Mouse (Mus musculus): ENCODE results near the gene Hecw2.

Gene Hecw2

DNA sequence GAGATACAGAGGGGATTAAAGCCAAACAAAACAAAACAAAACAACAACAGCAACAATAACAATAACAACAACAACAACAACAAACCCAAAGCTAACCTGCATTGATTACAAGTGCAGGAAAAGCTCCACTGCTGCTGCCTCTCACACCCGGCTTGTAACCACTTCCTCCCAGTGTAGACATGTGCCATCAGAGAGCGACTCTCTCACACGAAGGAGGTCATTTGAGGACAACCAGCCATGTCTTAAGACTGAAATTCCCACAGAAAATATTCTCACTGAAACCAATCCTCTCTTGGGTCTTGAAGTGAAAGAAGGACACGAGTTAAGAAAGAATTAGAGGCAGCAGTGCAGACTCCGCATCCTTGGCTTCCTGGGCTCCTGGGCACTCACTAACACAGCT is 319.0 kb downstream of the Hecw2 start:
- DNase-seq, result no peak

DNA sequence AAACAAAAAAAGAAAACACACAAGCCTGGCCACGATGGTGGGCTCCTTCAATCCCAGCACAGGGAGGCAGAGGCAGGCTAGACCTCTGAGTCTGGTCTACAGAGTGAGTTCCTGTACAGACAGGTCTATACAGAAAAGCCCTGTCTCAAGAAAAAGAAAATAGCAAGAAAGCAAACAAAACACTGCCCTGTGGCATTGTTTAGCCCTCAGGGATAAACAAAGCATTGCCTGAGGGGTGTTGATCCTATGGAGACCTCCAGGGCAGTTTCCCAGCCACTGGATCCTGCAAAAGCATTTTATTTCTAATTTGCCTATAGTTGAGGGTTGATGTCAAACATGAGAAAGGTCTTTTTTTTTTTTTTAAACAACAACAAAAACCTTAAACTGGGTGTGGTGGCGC is 327.7 kb downstream of the Hecw2 start:
- DNase-seq, result no peak

DNA sequence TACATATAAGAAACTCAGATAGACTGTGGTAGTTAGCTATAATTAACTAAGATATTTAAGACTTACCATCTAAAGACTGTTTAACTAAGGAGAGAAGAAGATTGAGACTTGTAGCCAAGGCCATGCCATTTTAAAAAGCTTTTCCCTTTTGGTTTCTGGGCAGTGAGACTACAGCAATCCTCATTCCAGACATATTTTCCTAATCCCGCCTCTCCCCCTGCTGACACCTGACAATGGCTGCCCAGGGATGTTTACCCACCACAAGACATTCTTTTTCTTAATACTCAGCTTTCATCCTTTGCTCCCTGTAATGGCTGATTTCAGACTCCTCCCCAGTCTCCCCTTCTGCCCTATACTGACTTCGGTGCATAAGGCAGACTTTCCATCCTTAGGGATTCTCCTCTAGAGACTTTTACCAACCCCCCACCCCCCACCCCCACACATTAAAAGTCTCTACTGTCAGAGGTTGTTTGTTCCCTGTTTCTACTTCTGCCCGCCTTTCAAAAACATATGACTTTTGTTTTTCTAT is 328.5 kb downstream of the Hecw2 start:
- DNase-seq, result no peak

DNA sequence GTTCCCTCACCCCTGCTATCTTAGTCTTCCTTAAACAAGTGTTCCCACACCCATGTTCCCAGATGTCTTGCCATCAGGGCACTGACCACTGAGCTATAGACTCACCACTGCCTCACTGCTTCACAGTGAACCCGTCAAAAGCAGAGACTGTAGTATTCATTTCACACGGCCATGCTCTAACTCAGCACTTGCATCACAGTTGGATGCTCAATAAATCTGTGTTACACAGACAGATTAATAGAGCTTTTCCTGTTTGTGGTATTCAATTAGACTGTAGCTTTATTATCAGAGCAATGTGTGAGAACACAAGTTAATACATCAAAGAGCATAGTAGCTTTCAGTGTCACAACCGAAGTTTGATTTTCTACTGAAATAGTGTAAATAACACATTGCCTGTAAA is 330.9 kb downstream of the Hecw2 start:
- DNase-seq, result no peak

DNA sequence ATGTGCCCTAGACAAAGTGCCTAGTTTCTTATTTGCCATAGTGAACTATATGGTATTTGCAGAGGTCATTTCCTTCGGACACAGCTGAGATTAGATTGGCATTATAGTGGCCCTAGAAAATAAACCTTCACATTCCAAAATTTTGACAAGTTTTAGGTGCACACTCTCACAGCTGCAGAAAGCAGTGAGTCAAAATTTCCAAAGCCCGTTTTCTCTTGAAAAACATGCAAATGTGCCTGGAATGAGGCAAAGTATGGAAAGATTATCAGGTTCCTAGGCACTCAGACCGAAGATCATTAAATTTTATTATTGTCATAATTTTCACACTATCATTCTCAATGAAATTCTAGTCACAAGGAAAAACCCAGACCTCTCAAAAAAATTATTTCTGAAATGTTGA is 334.4 kb downstream of the Hecw2 start:
- no peak for DNase-seq

DNA sequence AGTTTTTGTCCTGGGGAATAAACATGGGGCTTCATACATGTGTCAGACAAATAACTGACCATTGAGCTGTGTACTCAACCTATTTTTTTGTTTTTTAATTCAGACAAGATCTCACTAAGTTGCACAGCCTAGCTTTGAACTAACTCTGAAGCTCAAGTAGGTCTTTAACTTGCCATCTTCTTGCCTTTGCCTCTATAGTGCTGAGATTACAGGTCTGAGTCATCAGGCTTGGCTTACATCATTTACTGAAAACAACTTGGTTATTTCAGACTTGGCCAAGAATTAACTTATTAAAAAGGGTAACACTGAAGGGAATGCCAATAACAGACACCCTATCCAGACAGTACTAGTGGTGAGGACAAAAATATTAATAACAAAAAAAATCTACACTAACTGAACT is 335.8 kb downstream of the Hecw2 start:
- no peak for DNase-seq

DNA sequence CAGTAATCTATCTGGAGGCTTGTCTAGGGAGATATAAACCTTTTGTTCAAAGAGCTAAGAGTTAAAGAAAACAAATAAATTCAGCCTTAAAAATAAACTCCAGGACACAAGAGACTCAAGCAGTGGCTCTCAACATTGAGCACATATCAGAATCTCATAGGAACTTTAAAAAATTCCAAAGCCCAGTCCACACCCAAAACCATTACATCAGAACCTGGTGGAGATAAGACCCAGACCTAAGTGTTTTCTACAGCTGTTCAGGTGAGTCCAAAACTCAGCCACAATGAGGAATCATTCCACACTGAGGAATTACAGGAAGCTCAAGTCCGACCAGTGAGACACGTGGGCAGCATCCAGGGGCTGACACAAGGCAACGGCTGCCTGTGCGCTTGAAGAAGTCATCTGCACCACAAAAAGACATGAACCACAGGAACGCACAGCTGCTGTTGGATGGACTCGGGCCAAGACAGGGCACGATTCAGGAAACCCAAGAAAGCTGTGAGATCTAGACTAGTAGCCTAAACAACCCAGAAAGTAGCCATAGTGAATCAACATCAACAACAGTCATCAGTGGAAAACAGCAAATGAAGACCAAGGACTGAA is 338.4 kb downstream of the Hecw2 start:
- DNase-seq, result no peak

DNA sequence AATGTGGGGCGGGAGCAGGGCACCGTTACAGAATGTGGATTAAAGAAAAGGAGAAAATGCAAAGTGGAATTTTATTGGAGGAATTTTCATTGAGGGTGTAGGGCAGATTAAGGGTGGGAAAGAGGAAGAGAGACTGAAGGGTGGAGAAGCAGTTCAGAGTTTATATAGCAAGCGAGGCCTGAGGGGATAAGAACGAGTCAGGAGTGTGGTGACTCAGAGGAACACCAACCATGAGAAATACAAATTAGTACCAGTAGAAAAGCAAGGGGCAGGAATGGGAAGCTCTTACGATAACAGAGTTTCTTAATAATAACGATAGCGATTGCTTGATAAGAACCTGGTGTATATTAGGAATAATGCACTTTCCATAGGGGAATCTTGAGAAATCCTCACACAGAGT is 339.2 kb downstream of the Hecw2 start:
- DNase-seq, result no peak

DNA sequence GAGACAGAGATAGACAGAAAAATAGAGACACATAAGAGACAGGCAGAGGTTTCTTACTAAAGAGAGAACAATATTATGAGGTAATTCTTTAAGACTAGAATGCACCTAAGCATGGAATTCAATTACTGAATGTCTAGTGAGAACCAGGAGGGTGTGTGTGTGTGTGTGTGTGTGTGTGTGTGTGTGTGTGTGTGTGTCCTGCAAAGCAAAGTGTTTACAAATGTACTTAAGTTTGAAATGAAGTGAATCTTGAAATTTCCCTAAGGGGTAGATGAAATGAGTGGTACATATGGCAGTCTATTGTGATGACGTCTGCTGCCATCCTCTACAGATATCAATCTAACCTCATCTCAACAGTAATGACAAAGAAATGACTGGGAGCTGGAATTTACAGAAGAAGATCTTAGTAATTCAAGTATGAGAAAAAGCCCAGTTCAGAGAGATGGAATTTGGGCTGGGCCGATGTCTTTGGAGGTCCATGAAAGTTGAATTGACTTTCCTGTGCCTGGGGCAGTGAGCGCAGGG is 342.8 kb downstream of the Hecw2 start:
- no peak for DNase-seq

DNA sequence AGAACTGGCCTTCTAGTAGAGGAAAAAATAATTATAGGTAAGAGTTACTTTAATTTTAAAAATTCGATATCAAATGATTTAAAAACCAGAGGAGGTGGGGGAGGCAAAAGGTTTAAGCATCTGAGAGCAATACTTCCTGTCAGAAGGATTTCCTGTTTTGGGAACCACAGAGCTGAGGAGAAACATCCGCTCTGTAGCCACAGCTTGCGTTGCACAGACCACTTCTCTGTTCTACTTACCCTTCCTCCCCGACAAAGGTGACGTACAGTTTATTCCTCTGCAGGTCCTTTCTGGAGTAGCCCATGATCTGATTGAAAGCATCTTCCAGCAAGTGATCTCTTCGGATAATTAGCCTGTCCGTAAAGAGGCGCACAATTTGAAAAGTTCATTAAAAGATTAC is 343.6 kb downstream of the Hecw2 start:
- DNase-seq, result peak; percentile 43

DNA sequence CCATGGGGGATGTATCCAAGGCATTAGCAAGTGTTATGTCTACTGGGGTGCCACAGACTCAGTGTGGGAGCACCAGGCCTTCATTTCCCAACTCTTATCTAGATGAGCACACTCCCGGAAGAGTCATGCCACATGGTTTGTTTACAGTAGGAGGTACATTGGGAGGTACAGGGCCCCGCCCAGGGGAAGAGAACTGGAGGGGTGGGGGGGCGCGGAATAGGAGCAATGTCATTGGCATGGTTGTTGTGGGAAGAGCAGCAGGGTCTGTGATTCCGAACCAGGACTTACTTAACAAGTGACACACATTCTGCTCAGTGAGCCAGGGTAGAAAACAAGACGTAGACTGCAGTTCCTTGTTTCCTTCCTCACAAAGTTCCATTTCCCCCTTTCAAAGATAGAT is 344.1 kb downstream of the Hecw2 start:
- DNase-seq, result peak; percentile 12

DNA sequence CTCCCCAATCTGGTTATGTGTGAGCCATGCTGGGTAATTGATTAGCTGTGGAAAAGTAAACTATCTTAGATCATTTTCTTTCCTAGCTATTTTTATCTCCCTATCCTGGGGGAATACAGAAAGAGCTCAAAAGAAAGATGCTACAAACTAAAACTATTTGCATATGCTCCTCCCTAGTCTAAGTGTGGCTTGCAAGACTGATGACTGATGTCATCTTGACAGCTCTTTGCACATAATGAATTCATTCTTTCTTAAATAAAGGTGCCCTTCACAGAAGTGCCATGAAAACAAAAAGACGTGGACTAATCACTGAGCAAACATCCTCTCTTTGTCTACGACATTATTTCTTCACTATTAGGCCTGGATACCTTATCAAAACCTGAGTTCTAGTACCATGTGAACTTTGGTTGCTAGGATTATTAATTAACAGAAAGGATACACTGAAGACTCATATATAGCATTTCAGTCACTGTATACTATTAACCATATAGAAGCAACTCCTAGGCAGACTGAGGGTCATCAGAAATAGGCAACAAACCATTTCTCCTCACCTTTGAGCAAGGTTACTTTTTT is 348.2 kb downstream of the Hecw2 start:
- no peak for DNase-seq

DNA sequence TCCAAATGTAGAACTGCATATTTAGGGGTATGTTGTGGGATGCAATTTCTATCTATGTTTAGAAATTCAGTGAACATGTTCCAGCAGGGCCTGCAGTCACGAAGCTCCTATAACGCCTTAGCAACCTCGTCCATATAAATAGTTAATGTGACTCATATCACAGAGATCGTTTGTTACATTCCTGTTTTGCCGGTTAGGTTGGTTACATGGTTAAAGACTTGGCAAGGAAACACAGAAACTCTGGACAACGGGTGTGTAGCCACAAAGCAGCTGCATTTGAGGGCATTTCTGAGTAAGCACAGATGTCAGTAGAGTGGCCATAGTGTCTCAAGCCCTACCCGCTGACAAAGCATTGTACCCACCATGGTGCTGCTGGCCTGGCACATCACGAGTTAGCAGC is 349.1 kb downstream of the Hecw2 start:
- DNase-seq, result no peak

DNA sequence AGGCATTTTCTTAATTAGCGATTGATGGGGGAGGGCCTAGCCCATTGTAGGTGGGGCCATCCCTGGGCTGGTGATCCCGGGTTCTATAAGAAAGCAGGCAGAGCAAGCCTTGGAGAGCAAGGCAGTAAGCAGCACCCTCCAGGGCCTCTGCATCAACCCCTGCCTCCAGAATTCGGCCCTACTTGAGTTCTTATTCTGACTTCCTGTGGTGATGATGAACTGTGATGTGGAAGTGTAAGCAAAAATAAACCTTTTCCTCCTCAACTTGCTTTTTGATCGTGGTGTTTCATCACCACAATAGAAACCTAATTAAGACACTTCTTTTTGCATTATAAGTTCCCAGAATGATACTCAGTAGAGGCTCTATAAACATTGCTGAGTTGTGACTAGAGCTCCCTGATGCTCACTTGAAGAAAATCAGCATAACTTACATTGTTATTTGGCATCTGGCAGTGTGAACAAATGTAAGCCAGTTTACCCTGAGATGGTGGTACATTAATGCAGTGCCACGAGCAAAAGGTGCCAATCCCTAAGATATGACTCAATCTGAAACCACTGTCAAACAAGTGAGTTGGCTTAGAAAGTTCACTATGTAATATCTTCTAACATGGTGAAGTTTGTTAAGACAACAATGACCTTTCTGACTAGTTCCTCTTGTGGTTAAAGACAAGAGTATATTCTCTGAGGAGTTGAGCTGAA is 349.9 kb downstream of the Hecw2 start:
- DNase-seq, result peak; percentile 22

DNA sequence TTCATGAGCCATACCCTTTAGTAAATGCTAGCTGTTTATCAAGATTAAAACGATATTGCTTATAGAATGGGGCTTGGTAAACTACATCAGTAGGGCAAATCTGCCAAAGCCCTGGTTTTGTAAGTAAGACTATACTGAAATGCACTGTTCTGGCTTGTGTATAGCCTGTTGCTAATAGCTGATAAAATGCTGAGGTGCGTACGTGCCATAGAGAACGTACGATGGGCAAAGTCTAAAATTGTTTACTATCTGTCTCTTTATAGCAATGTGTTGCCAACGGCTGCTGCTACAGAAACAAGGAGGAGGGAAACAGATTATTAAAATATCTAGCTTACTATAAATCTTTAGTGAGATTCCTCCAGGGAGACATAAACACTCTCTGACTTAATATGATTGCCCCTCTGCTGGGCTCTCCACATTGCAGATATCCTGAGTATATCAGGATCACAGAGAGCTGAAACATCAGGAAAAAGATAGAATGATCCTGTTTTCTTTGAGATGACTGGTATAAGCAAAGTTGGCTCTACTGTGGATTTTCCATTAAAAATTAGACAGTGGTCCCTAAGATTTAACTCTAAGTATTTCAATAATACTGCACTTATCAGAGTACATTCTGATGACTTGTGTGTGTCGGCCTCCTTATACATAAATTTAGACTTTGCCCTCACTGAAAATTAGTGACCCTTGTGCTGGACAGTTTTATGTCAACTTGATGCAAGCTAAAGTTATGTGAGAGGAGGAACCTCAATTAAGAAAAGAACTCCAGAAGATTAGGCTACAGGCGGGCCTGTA is 350.6 kb downstream of the Hecw2 start:
- DNase-seq, result no peak

DNA sequence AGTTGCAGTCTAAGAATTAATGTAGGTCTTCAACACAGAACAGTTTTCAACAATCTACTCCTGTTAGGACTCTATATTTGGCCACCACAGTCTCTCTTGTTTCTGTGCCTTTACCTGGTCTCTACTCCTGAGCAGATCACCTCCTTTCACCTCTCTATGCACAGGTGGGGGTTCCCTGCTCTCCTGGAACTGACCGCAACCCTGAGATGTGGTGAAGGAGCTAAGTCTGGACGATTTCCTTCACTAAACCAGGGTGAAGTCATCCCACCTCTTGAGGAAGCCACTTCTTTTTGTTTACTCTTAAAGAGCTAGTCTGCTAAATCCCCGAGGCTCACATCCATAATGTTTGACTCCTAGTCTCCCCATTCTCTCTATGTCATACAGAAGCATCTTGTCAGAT is 351.9 kb downstream of the Hecw2 start:
- no peak for DNase-seq

DNA sequence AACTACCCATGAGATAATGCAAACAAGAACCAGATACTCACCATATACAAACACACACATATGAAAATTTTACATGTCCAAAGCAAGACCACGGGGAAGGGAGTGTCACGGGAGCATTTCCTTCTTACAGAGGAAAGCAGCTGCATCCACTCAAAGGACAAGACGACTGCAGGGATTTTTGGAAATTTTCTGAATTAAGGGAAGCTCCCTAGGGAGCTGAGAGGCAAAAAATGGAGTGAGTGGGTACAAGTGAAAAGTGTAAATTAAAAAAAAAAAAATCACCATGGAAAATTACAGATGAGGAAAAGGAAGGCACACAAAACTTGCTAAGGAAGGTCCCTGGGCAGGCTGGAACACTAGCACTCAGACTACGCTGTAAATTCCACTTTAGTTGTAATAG is 353.9 kb downstream of the Hecw2 start:
- DNase-seq, result peak; percentile 55

DNA sequence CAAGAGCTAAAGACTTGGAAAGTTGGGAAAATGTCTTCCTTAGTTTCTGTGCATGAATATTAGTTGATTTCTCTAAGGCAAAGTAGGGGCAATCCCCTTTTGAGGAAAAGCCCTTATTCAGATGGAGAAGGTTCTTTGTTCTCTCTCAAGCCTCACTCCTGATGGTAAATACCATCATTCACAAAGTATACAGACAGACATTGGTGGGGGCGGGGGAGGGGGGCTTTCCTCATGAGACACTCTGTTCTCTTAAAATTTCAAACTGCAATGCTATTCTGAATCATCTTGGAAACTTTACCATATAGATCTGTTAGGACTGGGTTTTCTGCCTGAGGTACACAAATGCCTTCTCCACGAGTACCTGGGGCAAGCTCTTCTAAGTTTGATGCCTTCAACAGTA is 355.6 kb downstream of the Hecw2 start:
- no peak for DNase-seq

DNA sequence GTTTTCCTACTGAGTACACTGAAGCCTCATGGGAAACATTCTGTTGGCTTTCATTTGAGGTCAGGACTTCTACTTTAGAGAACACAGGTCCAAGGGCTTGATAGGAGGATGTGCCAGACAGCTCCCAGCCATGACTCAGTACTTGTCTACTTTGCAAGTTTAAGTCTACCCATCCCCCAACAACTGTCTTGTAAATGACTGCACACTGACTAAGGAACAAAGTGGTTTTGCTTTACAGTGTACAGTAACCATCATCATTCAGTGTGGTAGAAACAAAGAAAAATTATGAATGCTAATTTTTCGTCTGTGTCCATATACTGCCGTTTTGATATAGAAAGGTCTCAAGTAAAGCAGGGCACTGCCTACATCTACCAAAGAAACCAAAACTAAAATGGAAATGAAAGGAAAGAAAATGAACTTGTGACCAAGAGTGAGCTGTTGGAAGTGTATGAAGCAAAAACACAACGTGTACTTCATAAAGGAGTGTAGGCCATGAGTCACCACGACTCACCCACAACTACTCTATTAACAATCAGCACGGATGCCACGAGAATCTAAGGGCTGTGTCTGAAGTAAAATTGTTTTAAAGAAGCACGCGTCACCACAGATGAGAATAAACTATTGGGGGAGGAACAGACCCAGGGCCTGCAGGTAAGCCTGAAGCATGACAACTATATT is 356.6 kb downstream of the Hecw2 start:
- no peak for DNase-seq

DNA sequence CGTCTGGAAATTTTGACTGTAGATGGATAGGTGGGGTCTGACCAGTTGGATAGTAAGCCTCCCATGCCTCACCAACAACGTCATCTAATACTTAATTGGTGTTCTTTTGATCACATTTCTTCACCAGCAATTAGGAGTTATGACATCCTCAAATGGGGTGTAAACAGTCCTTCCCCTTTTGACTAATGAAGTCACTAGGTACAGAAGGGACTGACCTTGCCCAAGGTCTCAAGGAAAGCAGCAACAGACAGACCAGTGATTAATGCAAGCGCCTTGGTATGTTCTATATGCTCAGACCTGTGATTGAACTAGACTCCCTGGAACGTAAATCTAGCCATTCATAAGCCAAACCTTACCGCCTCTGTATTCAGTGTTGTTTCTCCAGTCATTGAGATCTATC is 364.7 kb downstream of the Hecw2 start:
- DNase-seq, result no peak

DNA sequence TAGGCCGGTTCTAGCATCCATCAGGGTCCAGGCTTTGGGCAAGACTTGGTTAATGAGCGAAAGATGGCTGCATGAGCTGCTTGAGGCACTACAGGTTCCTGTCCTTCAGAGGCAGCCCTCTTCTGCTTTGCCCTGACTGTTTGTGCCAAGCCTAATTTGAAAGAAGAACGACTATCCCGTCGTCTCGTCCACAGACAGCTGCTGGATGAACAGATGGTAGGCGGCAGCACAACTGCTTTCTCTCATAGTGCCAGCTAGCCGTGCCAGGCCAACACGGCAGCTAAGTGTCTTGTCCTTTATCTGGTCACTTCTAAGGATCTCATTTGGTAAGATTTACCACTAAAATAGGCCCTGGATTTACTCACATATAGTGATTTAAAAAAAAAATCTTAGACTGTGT is 365.9 kb downstream of the Hecw2 start:
- DNase-seq, result no peak

DNA sequence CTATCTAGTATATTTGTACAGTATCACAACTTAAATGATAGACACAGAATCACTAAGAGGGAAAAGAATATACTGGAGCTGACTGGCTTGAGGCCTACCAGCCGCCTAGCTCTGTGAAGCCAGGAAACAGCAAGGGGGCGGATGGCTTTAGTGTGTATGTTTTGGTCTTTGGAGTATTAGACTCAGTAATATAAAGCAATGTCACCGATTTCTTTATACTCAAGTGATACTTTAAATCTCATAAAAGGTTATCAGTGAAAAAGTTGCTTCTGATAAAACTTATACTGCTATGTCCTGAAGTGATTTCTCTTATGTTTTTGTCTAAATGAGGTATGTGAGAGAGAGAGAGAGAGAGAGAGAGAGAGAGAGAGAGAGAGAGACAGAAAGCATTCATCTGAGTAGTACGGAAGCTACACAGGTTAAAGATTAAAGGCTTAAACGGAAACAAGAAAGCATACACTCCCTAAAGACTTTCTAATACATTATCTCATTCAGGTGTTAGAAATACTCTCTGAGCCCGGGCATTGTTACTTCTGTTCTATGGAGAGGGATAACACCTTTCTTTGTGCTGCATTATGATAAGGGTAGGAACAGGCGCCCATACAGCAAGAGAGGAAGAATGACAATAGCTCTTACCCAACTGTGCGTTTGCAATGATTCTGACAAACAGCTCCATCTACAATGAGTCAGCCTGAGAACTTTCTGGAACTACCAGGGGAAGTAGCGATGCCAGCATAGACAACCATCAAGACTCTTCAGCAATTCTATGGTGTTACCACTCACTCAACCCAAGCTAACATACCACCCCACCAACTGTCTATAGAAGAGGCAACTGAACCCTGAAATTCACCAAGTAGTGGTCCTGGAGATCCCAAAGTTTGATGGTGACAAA is 370.3 kb downstream of the Hecw2 start:
- no peak for DNase-seq

Measured in kidney, postnatal 14 days (tissue).